Mouse (Mus musculus) cerebellum, adult 9-11 months (tissue): ENCODE measurements around the gene Ilk.
"Not testable (repeated sequence)": the region's sequence is repeated elsewhere in the genome, so short reads cannot be mapped to it uniquely, and the experiment has no call there.

ENCODE experiments used
- DNase-seq: peaks from one replicate; pipeline ENCODE4 v3.0.0; 2022

The Ilk gene

DNA sequence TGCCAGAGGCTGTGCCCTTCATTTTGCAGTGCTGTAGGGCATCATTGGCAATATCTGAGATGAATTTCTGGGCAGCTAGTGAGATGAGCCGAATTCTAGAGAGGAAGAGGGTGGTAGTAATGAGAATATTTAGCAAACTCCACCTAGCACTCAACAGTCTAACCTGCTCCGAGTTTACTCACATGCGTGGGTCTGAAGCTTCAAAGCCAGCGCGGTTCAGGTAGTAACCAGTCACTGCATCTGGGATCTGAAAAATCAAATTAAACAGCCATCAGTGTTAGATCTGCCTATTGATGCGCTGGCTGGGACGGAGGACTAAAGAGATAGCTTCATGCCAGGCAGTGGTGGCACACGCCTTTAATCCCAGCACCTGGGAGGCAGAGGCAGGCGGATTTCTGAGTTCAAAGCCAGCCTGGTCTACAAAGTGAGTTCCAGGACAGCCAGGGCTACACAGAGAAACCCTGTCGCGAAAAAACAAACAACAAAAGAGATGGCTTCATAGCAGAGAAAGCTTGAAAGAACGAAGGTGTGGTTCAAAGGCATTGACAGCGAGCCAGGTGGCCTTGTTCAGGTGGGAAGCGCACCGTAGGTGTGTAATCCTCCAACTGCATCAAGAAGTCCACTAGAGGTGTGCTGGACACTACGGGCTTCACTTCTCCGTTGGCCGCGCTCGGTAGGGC is 7.0 kb downstream of the Ilk start:
- not testable (repeated sequence) for DNase-seq

DNA sequence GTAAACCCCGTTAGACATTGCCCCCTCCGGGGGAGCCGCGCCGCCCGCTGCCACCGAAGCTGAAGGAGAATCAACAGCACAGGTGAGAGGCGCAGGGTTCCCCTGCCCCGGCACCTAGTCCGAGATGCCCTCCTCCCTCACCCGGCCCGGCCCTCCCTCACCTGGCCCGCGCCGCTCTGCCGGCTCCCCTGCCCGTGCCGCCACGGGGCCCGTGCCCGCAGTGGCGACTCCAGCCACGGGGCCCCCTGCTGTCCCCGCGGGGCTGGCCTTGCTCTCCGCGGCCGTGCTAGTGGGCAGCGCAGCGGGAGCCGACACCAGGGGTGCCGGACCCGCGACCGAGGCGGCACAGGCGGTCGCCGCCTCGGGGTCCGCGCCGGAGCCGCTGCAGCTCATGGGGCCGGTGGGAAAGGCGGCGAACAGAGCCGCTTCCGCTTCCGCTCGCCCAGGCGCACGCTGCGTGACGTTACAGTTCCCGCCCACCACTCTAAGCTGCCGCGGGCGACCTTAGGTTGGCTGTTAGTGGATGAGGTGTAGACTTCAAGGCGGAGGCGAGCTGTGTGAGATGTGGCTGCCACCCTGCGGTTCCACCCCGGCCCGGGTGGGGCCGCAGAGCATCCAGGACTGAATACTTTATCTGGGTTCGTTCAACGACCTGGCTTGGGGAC is 7.7 kb downstream of the Ilk start, which contains the start of gene Taf10:
Taf10 (minus strand) TSS at position 436 of the 665 bp plus-strand sequence.
- DNase-seq = peak; percentile 89

DNA sequence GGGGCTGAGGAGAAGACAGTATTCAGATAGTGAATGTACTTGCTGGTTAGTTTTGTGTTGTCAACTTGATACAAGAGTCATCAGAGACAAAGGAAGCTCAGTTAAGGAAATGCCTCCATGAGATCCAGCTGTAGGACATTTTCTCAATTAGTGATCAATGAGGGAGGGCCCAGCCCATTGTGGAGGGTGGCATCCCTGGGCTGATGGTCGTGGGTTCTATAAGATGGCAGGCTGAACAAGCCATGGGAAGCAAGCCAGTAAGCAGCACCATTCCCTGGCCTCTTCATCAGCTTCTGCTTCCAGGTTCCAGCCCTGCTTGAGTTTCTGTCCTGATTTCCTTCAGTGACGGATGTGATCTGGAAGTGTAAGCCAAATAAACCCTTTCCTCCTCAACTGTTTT is 11.4 kb downstream of the Ilk start:
- peak; percentile 8 for DNase-seq

DNA sequence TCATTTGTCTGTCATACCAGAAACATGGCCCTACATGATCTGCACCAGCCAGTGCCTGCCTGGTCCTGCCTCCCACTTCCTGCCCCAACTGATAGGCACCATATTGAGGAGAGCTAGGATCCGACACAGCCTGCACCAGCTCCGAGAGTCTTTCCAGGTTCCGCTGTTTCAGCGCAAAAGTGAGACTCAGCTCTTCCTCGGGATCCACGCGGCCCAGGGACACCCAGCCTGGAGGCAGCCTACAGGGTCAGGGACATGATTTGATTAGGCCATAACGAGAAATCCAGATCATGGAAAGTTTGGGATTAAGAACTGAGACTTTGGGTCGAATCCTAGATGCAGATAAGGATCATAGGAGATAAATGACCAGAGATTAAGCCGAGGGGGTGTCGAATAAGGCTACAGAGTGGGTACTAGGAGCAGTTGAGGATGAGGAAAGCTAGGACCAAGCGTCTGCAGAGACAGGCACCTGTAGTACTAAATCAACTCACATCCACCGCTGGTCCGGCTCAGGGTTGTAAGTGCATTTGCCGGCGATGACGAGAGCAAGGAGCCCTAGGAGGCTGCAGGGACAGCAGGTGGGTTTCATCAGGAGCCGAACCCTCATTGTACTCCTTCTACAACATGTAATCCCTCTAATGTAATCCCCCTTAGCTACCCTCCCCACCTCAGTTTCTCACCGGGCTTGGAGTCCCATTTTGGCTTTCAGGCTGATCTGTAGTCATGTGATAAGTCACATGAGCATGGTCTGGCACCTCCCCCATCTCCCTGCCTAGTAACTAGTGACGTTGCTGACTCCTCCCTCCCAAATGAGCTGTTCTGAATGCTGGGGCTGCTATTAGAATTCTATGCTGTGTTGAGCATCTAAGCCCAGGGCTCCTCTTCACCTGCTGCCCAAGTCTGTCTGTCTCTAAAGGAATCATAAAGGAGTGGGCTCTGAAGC is 15.4 kb downstream of the Ilk start, which contains the start of gene Tpp1:
Tpp1 (minus strand) TSS at position 745 of the 943 bp plus-strand sequence.
- peak; percentile 97 for DNase-seq

DNA sequence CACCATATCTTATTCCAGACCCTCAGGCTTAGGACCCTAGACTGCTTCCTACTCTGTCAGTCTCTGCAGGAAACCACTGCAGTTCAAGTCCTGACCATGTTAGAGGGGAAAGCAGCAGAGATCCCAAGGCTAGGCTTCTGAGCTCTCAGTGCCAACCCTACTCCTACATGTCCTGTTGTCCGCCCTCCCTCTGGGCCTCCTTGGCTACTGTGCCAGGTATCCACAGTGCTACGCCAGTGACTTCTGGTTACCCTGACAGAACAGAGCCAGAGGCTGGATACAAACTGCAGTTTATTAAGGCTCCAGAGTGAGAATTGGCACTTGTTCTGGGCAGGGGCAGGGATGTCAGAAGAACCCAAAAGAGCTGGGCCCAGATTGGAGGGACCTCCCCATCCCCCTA is 16.3 kb downstream of the Ilk start:
- peak; percentile 81 for DNase-seq

DNA sequence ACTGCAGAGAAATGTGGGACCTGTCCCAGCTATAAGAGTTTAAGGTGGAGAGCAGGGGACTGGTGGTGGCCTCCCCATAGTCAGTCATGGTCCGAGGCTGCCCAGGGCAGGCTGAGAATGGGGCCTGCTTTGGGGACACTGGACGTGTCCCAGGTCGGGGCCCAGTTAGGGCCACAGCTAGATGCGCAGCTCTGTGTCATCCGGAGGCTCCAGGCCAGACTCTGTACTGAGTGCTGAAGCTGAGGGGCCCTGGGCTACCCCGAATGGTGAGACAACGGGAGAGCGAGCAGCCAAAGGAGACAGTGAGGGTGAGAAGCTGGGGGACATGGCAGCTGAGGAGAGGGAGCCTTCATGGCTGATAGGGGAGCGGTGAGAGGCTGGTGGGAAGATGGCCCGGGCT is 16.9 kb downstream of the Ilk start:
- peak; percentile 57 for DNase-seq

DNA sequence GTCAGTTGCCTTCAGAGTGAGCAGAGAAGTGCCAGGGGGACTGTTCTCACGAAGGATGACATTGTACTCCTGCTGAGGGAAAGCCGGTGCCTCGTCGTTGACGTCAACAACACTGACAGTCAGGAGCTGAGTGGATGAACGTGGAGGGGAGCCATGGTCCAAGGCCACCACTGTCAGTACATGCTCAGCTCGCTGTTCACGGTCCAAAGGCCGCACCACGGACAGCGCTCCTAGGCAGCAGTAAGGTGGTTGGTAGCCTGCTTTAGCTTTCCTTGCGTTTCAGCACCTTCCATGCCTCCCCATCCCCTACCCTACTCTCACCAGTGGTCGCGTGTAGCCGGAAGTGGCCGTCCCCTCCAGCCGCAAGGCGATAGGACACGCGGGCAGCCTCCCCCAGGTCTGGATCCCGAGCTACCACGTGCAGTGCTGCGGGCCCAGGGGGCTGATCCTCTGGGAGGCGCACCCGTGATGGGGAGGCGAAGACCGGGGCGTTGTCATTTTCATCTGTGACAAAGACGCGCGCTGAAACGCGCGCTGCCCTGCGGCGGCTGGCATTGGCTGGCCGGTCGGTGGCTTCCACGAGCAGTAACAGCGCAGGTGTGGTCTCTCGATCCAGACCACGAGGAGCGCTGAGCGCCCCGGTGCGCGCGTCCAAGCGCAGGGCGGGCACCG is 25.6 kb downstream of the Ilk start:
- no peak for DNase-seq

DNA sequence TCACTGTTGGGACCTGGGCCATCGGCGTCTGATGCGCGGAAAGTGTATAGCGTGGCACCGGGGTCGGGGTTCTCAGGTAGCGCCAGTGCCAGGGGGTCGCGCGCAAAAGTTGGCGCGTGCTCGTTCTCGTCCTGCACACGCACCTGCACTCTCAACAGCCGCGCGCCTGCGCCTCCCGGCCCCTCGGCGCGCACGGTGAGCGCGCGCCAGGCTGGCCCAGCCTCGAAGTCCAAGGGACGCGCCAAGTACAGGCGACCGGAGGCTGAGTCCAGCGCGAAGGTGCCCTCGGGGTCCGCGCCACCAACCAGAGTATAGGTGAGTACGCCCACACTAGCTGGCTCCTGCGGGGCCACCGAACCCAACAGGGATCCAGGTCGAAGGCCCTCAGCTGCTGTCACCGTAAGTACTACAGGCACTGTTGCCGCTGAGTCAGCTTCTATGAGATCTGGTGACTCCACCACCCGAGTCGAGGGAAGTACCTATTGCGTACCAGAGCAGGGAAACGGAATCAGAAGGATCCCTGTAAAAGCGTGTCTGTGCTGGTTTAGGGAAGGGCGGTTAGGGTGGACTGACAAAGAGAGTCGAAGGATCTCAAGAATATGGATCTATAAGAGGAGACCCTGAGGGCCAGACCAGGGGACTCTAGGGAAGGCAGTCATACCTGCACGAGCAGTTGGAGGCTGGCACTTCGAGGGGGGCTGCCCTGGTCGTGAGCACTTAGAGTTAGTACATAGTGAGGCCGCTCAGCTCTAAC is 26.3 kb downstream of the Ilk start:
- DNase-seq = no peak

DNA sequence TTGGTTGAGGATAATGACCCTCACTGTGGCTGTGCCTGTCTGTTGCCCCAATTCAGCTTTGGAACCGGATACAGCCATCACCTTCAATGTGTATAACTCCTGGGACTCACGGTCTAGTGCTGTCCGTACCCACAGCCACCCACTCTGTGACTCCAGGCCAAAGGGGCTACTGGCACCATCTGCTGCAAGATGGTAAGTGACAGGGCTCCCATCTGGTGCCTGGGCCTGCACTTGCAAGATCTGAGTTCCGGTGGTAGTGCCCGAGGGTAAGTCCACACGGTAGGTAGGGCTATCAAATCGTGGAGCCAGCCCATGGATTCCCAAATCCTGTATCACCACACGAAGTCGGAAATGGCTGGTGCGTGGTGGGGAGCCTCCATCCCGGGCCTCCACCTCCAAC is 27.9 kb downstream of the Ilk start:
- DNase-seq = no peak

DNA sequence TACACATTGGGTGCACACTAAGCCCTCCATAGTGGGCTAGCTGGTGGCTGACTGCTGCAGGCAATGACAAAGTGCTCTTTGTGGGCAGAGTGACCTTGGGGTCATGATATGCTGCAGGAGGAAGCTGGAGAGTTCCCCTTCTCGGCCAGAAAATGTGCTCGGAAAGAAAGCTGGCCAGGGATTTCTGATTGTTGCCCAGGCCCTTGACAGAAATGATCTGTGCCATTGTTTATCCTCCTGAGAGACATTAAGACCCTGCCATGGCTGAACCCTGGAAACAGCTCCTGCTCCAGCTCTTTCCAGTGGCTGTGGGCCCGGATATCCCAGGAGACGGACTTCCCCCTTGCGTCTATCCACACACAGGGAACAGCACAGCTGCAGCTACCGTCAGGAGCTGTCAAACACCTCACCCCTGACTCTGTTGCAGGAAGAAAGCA is 31.4 kb downstream of the Ilk start:
- DNase-seq = no peak

DNA sequence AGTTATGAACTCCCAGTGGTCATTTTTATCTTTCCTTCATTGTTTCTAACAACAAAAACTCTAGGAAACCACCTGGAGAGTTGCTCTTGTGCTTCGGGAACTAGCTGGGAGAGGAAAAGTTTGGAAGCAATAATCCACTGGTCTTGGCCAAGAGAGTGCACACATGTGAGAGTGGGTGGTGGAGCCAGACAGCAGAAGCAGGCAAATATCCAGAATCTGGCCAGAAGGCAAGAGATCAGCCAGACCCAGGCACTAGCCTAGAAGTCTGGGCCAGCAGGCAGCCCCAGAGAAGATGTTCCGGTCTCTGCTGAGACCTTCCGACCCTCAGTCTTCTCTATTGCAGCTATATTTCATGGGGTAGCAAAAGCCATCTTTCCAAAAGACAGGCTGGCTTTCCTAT is 33.6 kb downstream of the Ilk start:
- DNase-seq = no peak

DNA sequence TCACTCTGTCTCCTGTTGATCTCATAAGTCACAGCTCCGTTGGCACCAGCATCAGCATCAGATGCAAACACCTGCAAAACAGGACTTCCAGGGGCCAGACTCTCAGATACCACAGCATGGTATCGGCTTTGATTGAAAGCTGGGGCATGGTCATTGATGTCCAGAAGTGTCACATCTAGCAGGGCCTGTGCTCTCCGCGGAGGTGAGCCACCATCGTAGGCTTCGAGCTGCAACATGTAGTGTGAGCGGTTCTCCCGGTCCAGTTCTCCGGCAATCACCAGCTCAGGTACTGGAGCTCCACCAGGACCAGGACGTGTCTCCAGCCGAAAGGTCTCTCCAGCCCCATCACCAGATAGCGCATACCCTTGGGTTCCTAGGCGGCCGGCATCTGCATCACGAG is 35.9 kb downstream of the Ilk start:
- no peak for DNase-seq

DNA sequence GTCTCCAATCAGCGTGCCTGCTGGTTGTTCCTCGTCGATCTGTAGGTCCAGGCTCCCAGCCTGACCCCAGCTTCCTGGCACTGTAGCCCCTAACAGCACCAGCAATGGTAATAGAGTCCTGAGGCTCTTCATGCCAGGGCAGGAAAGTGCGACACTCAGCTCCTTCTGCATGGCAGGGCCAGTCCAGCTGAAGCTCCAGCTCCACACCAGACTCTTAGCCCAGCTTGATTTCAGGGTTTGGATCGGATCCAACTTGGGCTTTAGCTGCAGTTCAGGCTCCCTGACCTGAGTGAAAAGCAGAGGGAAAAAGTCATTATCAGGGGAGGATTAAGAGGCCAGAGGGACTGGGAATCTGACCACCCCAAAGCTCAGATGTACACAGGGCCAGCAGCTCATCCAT is 36.6 kb downstream of the Ilk start:
- no peak for DNase-seq

DNA sequence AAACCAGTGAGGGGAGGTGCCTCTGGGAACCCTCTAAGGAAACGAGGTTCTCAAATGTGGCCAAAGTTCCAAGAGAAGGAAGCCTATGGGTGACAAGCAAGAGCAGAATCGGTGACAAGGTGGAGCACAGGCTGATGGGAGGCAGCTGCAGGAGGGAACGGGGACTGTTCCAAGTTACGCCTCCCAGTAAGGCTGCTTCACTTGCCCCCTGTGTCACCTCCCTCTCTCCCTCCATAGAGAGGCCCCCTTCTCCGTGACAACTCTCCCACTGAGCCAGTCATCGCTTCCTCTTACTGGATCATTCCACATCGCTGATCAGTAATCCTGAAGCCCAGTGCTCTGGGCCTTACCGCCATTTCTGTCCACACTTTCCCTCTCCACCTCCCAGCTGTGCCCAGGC is 38.3 kb downstream of the Ilk start:
- DNase-seq = no peak

DNA sequence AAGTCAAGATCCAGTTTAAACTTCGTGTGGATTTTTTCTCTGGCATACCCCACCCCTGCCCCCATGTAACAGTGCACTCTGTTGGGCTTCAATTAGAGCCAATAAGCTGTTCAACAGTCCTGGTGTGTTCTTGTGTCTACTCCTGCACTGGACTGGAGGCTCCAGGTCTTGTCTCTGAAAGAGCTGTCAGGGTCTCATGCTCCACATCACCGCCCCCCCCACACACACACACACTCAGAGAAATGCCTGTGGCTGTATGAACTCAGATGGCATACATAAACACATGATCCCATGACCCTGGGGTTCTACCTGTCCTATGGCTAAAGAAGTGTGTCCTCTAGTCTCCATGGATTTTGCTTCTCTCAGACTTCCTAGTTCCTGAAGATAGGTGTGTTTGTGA is 39.6 kb downstream of the Ilk start:
- DNase-seq = no peak

DNA sequence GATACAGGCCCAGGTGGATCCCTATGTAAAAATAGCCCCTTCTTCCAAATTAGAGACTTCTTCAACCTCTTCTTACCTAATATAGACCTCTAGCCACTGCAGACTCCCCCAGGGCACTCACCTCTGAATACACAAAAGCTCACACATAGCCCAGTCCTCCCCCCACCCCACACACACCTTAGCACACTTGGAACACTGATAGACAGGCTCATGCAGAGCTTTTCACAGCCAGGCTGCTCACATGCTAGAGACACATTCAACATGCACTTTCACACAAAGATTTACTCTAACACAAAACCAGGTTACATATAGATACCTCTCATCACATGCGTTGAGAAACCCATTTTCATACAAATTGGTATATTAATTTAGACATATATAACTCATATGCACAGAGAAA is 40.9 kb downstream of the Ilk start:
- DNase-seq = no peak

DNA sequence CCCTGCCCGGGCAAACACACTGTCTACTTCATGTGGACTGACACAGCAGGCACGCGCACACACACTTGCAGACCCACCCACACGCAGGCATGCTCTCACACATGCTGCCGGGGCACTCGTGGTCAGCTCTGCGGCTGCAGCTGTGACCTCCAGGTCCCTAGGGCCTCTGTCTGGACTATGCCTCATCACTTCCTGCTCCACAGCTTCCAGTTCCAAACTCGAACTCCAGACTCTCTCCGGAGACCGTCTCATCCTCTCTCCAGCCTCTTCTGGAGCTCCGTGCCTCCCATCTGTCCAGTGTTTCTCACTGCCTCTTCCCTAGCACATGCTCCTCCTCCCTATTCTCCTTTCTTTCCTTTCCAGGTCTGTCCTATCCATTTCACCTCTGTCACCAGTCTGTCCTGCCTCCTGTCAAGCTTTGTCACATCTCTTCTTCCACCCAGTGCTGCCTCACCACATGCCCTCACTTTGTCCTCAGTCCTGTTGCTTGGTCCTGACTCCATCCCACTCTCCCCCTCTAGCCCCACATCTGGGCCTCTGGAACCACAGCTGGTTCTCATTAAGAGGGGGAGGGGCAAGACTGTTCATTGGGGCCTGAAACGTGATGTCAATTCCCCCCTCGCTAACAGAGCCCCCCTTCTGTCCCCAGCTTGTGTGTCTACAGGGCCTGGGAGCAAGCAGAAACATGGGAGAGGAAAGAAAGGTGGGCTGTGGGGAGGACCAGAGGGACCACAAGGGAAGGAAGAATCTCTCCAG is 41.6 kb downstream of the Ilk start:
- no peak for DNase-seq

DNA sequence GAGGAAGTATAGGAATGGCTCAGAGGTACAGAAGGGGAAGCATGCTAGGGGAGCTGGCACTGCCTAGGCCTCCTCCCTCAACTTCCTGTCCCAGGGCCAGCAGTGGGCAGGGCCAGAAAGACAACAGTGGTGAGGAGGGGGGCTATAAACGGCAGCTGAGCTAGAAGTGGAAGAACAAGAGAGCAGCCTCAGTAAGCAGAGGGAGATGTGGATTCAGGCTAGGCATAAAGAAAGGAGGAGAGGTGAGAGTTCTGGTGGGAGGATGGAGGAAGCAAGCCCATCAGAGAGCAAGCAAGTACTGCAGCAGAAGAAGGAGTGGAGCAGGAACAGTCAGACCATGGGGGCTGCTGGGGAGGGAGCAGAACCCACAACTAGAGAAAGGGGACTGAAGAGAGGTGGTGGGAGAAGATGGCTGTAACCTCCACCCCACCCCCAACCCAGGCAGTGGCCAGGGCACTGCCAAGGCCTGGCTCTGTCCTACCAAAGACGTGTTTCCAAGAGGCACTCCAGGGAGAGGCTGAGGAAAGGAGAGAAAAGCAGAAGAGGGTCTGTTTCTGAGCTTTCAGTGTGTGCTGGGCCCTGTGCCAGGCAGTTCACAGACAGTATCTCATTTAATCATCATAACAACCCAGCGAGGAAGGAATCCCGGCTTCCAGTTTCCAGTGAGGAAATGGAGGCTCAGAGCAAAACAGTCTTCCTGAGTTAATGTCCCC is 42.3 kb downstream of the Ilk start:
- DNase-seq = no peak

DNA sequence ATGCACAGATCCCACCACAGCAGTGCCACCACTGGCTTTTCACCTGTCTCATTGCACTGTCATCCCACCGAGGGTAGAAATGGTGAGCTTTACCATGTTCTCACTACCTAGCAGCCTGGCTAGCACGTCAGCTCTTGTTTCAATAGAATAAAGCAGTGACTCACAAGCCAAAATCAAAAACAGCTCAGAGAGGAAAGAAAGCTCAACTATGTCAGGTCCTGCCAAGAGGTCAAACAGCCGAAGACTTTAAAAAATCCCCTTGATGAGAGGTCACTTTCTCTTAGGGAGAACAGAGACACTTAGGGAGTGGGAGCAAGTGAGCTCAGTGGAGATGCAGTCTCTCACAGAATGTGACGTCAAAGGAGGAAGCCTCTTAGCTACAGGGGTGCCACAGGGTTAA is 47.5 kb downstream of the Ilk start:
- no peak for DNase-seq

DNA sequence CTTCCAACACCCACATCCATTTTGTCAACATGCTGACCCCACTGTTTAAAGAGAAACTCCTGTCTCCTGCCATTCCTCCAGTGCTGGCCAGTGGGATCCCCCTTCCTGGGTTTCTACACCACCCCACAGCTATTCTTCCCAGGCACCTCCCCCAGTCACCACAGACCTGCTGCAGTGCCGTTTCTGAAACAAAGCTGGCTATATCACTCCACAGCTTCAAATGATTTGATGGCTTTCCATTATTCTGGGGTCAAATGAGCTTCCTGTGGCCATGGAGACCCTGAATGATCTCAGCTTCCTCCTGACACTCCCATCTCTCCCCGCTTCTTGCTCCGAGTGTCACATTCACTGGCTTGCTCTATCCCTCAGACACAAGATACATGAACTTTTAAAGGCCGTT is 48.2 kb downstream of the Ilk start:
- no peak for DNase-seq
